Mouse (Mus musculus) kidney, embryonic 14.5 days (tissue): ENCODE data around the gene Pgap1. TPM values are rescaled to one million over a fixed set of nuclear protein-coding genes. Genes with fewer than 3 reads are reported as not detected.

Source experiments
- ATAC-seq: fragments of 200-750 bp; cut with Nextera tagmentation; 2 replicates; pipeline ENCODE4 v1.8.0; 2017; ENCODE audit warnings: moderate number of reproducible peaks, mild to moderate bottlenecking, moderate TSS enrichment, moderate library complexity; ENCODE audit not compliant: low FRiP score, low TSS enrichment
- H3K27ac ChIP-seq: fragments of 300-500 bp; sonication (generic); 2 replicates; pipeline ENCODE4 v1.5.1; 2014; ENCODE audit warnings: low read depth, mild to moderate bottlenecking, low read length, moderate library complexity, mixed read lengths
- H3K27me3 ChIP-seq: fragments of 300-500 bp; sonication (generic); 2 replicates; pipeline ENCODE4 v1.6.1; 2014; ENCODE audit warnings: mild to moderate bottlenecking, low read length; ENCODE audit not compliant: control insufficient read depth, insufficient read depth
- H3K36me3 ChIP-seq: fragments of 300-500 bp; sonication (generic); 2 replicates; pipeline ENCODE4 v1.6.1; 2014; ENCODE audit warnings: low read length, mixed read lengths; ENCODE audit not compliant: control insufficient read depth, insufficient read depth
- H3K4me1 ChIP-seq: fragments of 300-500 bp; sonication (generic); 2 replicates; pipeline ENCODE4 v1.6.1; 2014; ENCODE audit warnings: low read length, mixed read lengths; ENCODE audit not compliant: control insufficient read depth, insufficient read depth
- H3K4me2 ChIP-seq: fragments of 300-500 bp; sonication (generic); replicated peaks from 2 replicates; pipeline ENCODE4 v1.6.1; 2014; ENCODE audit warnings: low read depth, mild to moderate bottlenecking, low read length
- H3K4me3 ChIP-seq: fragments of 300-500 bp; sonication (generic); 2 replicates; pipeline ENCODE4 v1.5.1; 2014; ENCODE audit warnings: mild to moderate bottlenecking, low read length
- H3K9ac ChIP-seq: fragments of 300-500 bp; sonication (generic); 2 replicates; pipeline ENCODE4 v1.6.1; 2014; ENCODE audit warnings: low read depth, mild to moderate bottlenecking, low read length, moderate library complexity
- H3K9me3 ChIP-seq: fragments of 300-500 bp; sonication (generic); 2 replicates; pipeline ENCODE4 v1.6.1; 2016; ENCODE audit warnings: low read length; ENCODE audit not compliant: control insufficient read depth
- WGBS: fragments of 180-500 bp; shearing (Covaris S2); extraction: QIAGEN DNeasy Blood & Tissue Kit; methylation state at CpG from one replicate; pipeline ENCODE4 v1.1.7; 2014; 5-methylcytosine and 5-hydroxymethylcytosine counted together
- polyA plus RNA-seq: library from polyadenylated mRNA; unstranded; fragments of >200 nt; fragmentation: Nextera tagmentation; extraction: Ambion mirVana; gene quantifications from 2 replicates; pipeline ENCODE4 v1.2.1, GENCODE M21; 2014

Gene Pgap1
- polyA plus RNA-seq, 1 experiment from 2014 or later: 13.5 TPM

GRCm38 (mm10) chr1:54585278-54585846 lies 27.9 kb upstream of the Pgap1 start:
- peak; percentile 60 for ATAC-seq
- peak overlapping the region; percentile 53; the same call in 1 of the 2 replicates for H3K27ac ChIP-seq
- WGBS: 22% methylated on average over 9 of the region's 9 CpGs

GRCm38 (mm10) chr1:54584588-54585277 lies 27.2 kb upstream of the Pgap1 start:
- Histone ChIP-seq H3K4me2 (no peak overlapping the region), H3K27ac (peak overlapping the region; percentile 53; the same call in 1 of the 2 replicates), H3K9ac (no peak overlapping the region), H3K9me3 (no peaks in the 10 kb centered on the region), H3K36me3 (no peaks in the 10 kb centered on the region), H3K4me3 (no peak overlapping the region), H3K4me1 (no peaks in the 10 kb centered on the region), H3K27me3 (no peaks in the 10 kb centered on the region)
- 49% methylated on average over 2 of the region's 2 CpGs for WGBS
- ATAC-seq: 0 out of 2 replicates have a peak, but pooled peaks have one; percentile 28

More at GRCm38 (mm10) chr1:54585278-54585846, 27.9 kb upstream of the Pgap1 start:
- no peaks in the 10 kb centered on the region for H3K4me1 ChIP-seq
- H3K4me3 ChIP-seq: no peak overlapping the region
- H3K9ac ChIP-seq: no peak overlapping the region
- H3K36me3 ChIP-seq: no peaks in the 10 kb centered on the region
- no peaks in the 10 kb centered on the region for H3K27me3 ChIP-seq
- H3K9me3 ChIP-seq: no peaks in the 10 kb centered on the region
- H3K4me2 ChIP-seq: no peak overlapping the region

GRCm38 (mm10) chr1:54578358-54579184 lies 21.1 kb upstream of the Pgap1 start:
- Histone ChIP-seq H3K4me3 (no peak overlapping the region), H3K4me1 (no peaks in the 10 kb centered on the region), H3K9ac (no peak overlapping the region), H3K27ac (no peak overlapping the region), H3K27me3 (no peaks in the 10 kb centered on the region), H3K4me2 (no peak overlapping the region), H3K9me3 (no peaks in the 10 kb centered on the region), H3K36me3 (no peaks in the 10 kb centered on the region)
- ATAC-seq: no peak
- WGBS: 70% methylated on average over 8 of the region's 8 CpGs

- Histone ChIP-seq H3K36me3 (no peaks in the 10 kb centered on the region), H3K4me3 (no peak overlapping the region), H3K27me3 (no peaks in the 10 kb centered on the region), H3K9me3 (no peaks in the 10 kb centered on the region), H3K4me2 (no peak overlapping the region), H3K4me1 (no peaks in the 10 kb centered on the region), H3K27ac (no peak overlapping the region), H3K9ac (no peak overlapping the region)
- 83% methylated on average over 2 of the region's 2 CpGs for WGBS
- no peak for ATAC-seq
These were observed 11.6 kb upstream of the Pgap1 start for GRCm38 (mm10) chr1:54569102-54569501.

GRCm38 (mm10) chr1:54563923-54564322 lies 6.4 kb upstream of the Pgap1 start:
- H3K4me2 ChIP-seq: no peak overlapping the region
- WGBS: 91% methylated on average over 6 of the region's 6 CpGs
- no peaks in the 10 kb centered on the region for H3K4me1 ChIP-seq
- H3K27me3 ChIP-seq: no peaks in the 10 kb centered on the region
- no peak overlapping the region for H3K9ac ChIP-seq
- no peak for ATAC-seq
- no peaks in the 10 kb centered on the region for H3K36me3 ChIP-seq
- H3K27ac ChIP-seq: no peak overlapping the region
- H3K9me3 ChIP-seq: no peaks in the 10 kb centered on the region
- H3K4me3 ChIP-seq: no peak overlapping the region

- Histone ChIP-seq H3K36me3 (no peaks in the 10 kb centered on the region), H3K9me3 (no peaks in the 10 kb centered on the region), H3K4me3 (peak overlapping the region; percentile 61), H3K9ac (peak overlapping the region; percentile 66), H3K27me3 (no peaks in the 10 kb centered on the region), H3K27ac (no peak overlapping the region; the same call in 1 of the 2 replicates), H3K4me2 (peak overlapping the region; percentile 89), H3K4me1 (no peaks in the 10 kb centered on the region)
- WGBS: 2% methylated on average over 18 of the region's 18 CpGs
- ATAC-seq: no peak
These were observed 780 bp downstream of the Pgap1 start for GRCm38 (mm10) chr1:54556586-54557221.

- H3K9ac ChIP-seq: no peak overlapping the region
- no peak overlapping the region for H3K4me3 ChIP-seq
- H3K4me1 ChIP-seq: no peaks in the 10 kb centered on the region
- no peaks in the 10 kb centered on the region for H3K9me3 ChIP-seq
- no peak overlapping the region for H3K27ac ChIP-seq
- H3K36me3 ChIP-seq: no peaks in the 10 kb centered on the region
- ATAC-seq: no peak
- H3K4me2 ChIP-seq: no peak overlapping the region
- no peaks in the 10 kb centered on the region for H3K27me3 ChIP-seq
- WGBS: 53% methylated on average over 4 of the region's 4 CpGs
These were observed 1.9 kb downstream of the Pgap1 start for GRCm38 (mm10) chr1:54555364-54556140.

- Histone ChIP-seq H3K9me3 (no peaks in the 10 kb centered on the region), H3K36me3 (no peaks in the 10 kb centered on the region; the same call in 1 of the 2 replicates), H3K27me3 (no peaks in the 10 kb centered on the region), H3K4me2 (no peak overlapping the region), H3K4me1 (no peaks in the 10 kb centered on the region), H3K27ac (no peak overlapping the region), H3K4me3 (no peak overlapping the region), H3K9ac (no peak overlapping the region)
- no peak for ATAC-seq
- WGBS: 90% methylated on average over 2 of the region's 2 CpGs
These were observed 4.9 kb downstream of the Pgap1 start for GRCm38 (mm10) chr1:54552621-54553020.
